Mouse (Mus musculus) erythroblast, embryonic 14.5 days (primary cell): ENCODE results near the gene Immp2l. TPM values are rescaled to one million over a fixed set of nuclear protein-coding genes. Genes with fewer than 3 reads are reported as not detected.

Source experiments
- H3K27me3 ChIP-seq: 2 replicates; pipeline ENCODE4 v1.6.1; 2012; ENCODE audit warnings: inconsistent platforms; ENCODE audit not compliant: control insufficient read depth
- H3K36me3 ChIP-seq: 2 replicates; pipeline ENCODE4 v1.6.1; 2012; ENCODE audit warnings: mild to moderate bottlenecking, inconsistent platforms; ENCODE audit not compliant: control insufficient read depth
- H3K4me1 ChIP-seq: 2 replicates; pipeline ENCODE4 v1.6.1; 2012; ENCODE audit warnings: inconsistent platforms; ENCODE audit not compliant: control insufficient read depth
- H3K4me3 ChIP-seq: replicated peaks from 2 replicates; pipeline ENCODE3; 2012; ENCODE audit warnings: moderate library complexity, mild to moderate bottlenecking, inconsistent platforms
- H3K9me3 ChIP-seq: 2 replicates; pipeline ENCODE4 v1.6.1; 2012; ENCODE audit warnings: low read length, inconsistent platforms, mixed read lengths; ENCODE audit not compliant: control insufficient read depth
- GATA1 ChIP-seq: IDR thresholded peaks from 2 replicates; pipeline ENCODE4 v1.6.1; 2012; ENCODE audit warnings: low read length, inconsistent platforms, mixed read lengths
- TAL1 ChIP-seq: IDR thresholded peaks from 3 replicates; pipeline ENCODE4 v1.6.1; 2012; ENCODE audit warnings: low read length, inconsistent platforms, mixed read lengths
- polyA plus RNA-seq: library from polyadenylated mRNA; stranded (reverse); fragments of >175 nt; gene quantifications from 2 replicates; pipeline ENCODE4 v1.2.3, GENCODE M21; 2012

Immp2l gene
- polyA plus RNA-seq, 1 experiment: 0.11 TPM

GRCm38 (mm10) chr12:41250123-41250522 lies 226.2 kb downstream of the Immp2l start:
- Histone ChIP-seq H3K4me1 (peaks cover 8% of the 10 kb centered on the region), H3K4me3 (no peak overlapping the region), H3K9me3 (no peaks in the 10 kb centered on the region), H3K36me3 (no peaks in the 10 kb centered on the region), H3K27me3 (no peaks in the 10 kb centered on the region)
- TF ChIP-seq TAL1 (no peak), GATA1 (no peak)

DNA sequence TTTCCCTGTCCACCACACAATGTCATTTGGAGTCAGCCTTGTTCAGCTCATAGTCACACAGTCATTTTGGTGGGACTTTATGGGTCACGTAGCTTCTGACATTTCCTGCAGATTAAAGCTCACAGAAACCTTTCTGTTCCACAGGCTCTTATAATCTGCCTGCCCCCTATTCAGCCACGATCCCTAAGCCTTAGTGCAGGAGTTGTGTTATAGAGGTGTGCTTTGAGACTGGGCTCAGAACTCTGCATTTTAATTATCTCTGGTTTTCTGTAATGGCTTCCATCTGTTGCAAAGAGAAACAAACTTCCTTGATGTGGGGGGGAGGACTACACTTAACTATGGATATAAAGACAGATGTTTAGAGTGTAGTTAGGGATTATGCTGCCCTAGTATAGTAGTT lies 234.0 kb downstream of the Immp2l start:
- Histone ChIP-seq H3K4me3 (no peak overlapping the region), H3K36me3 (no peaks in the 10 kb centered on the region), H3K4me1 (peaks cover 3% of the 10 kb centered on the region), H3K9me3 (no peaks in the 10 kb centered on the region), H3K27me3 (no peaks in the 10 kb centered on the region)
- TF ChIP-seq TAL1: no peak
- TF ChIP-seq GATA1: no peak

DNA sequence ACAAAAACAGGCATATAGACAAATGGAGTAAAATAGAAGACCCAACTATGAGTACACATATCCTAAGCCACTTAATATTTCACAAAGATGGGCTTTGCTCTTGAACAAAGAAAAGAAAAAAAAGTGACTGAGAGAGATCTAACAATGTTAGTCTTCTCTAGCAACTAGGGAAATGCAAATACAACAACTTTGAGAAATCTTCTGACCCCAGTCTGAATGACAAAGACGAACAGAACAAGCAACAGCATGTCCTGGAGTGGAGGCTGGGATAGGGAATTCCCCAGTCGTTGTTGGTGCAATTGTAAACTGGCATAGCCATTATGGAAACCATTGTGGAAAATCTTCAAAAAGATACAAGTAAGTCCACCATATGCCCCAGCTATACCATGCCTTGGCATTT lies 235.7 kb downstream of the Immp2l start:
- TF ChIP-seq GATA1 (no peak), TAL1 (no peak)
- peaks cover 3% of the 10 kb centered on the region for H3K4me1 ChIP-seq
- no peaks in the 10 kb centered on the region for H3K9me3 ChIP-seq
- no peaks in the 10 kb centered on the region for H3K36me3 ChIP-seq
- H3K27me3 ChIP-seq: no peaks in the 10 kb centered on the region
- H3K4me3 ChIP-seq: no peak overlapping the region

DNA sequence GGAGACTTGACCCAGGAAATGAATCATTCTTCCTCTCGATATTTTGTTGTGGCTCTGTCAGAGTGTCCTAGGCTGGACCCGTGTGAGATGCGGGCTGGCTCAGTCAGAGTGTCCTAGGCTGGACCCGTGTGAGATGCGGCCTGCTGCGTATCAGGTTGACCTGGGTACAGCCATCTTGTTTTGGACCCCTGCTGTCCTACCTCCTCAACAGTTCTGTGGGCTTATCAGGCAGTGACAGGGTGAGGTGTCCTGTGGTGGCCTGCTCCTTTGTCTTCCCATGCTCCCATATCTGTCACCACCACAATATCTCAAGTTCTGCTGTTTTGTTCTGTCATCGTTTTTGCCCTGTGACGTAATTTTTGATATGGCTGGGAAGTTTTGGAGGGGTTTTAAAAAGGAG lies 250.2 kb downstream of the Immp2l start:
- no peak for TF ChIP-seq TAL1
- no peak for TF ChIP-seq GATA1
- Histone ChIP-seq H3K27me3 (no peaks in the 10 kb centered on the region), H3K4me3 (no peak overlapping the region), H3K4me1 (peaks cover 6% of the 10 kb centered on the region), H3K9me3 (no peaks in the 10 kb centered on the region), H3K36me3 (no peaks in the 10 kb centered on the region)

- H3K36me3 ChIP-seq: no peaks in the 10 kb centered on the region
- H3K4me3 ChIP-seq: no peak overlapping the region
- TF ChIP-seq TAL1 (no peak), GATA1 (no peak)
- H3K9me3 ChIP-seq: no peaks in the 10 kb centered on the region
- H3K27me3 ChIP-seq: no peaks in the 10 kb centered on the region
- H3K4me1 ChIP-seq: peaks cover 6% of the 10 kb centered on the region
Observed at GRCm38 (mm10) chr12:41275361-41275760, 251.5 kb downstream of the Immp2l start.

GRCm38 (mm10) chr12:41277896-41278295 lies 254.0 kb downstream of the Immp2l start:
- no peaks in the 10 kb centered on the region for H3K27me3 ChIP-seq
- H3K4me3 ChIP-seq: no peak overlapping the region
- no peaks in the 10 kb centered on the region for H3K9me3 ChIP-seq
- peaks cover 6% of the 10 kb centered on the region for H3K4me1 ChIP-seq
- TF ChIP-seq TAL1 (no peak), GATA1 (no peak)
- no peaks in the 10 kb centered on the region for H3K36me3 ChIP-seq

GRCm38 (mm10) chr12:41289047-41289446 lies 265.2 kb downstream of the Immp2l start:
- Histone ChIP-seq H3K4me1 (no peaks in the 10 kb centered on the region), H3K4me3 (no peak overlapping the region), H3K9me3 (no peaks in the 10 kb centered on the region), H3K27me3 (no peaks in the 10 kb centered on the region), H3K36me3 (no peaks in the 10 kb centered on the region)
- TF ChIP-seq TAL1 (no peak), GATA1 (no peak)

DNA sequence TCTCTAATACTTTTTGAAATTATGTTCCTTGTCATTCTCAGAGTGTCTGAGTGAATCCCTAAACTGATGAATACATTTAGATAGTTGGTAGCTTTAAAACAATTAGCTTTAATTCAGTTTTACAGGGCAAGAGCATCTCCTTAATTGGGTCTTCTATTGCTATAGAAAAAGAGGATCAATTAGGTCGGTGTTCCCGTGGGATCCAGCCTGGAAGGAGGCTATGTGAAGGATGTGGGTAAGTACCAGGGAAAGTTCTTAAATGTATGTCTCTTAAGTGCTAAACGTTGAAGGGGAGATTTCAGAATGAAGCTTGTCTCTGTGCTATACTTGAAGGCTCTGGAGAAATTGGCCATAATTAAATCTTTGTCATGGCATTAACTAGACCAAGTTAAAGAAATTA lies 283.1 kb downstream of the Immp2l start:
- TF ChIP-seq TAL1 (no peak), GATA1 (no peak)
- no peak overlapping the region for H3K4me3 ChIP-seq
- no peaks in the 10 kb centered on the region for H3K9me3 ChIP-seq
- H3K36me3 ChIP-seq: no peaks in the 10 kb centered on the region
- H3K27me3 ChIP-seq: no peaks in the 10 kb centered on the region
- no peaks in the 10 kb centered on the region for H3K4me1 ChIP-seq

DNA sequence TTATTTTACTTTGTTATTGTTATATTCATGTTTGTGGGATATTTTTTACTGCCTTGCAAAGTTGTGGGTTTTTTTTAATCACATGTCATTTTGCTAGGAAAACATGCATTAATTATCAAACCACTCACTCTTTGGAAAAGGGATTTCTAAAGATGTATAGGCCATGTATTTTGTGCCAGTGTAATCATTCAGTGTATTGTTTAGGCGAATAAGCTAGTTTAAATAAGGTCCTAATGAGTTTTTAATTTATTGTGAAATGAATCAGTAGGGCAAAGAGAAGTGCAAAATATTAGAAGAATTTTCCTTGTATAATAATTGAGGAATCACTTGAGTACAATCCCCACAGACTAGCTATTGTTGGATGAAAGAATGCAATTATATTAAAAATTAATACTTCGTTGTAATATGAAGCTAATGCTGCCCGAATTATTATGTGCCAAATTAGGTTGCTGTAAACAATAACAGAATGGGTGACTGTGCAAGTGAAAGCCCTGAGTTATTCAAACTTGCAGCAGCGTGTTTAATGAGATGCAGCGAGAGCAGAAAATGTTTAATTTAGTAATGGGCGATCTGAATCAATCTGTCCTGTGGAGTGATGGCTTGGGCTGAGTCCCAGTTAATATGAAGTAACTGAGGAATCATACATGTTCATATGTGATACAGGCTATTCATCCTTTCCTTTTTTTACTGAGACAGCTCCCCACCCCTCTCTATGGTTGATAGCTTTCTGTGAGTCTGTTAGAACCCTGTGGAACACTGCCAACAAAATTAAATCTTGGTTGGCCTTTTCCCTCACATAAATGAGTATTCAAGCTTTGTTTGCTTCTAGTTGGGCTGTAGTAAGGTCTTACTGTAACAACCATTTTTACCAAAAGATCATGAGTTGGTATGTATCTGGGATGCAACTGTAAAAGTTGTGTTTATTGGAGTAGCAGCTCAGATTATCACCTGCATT lies 285.1 kb downstream of the Immp2l start:
- TF ChIP-seq GATA1 (no peak), TAL1 (no peak)
- Histone ChIP-seq H3K4me3 (no peak overlapping the region), H3K36me3 (no peaks in the 10 kb centered on the region), H3K9me3 (no peaks in the 10 kb centered on the region), H3K27me3 (no peaks in the 10 kb centered on the region), H3K4me1 (no peaks in the 10 kb centered on the region)

DNA sequence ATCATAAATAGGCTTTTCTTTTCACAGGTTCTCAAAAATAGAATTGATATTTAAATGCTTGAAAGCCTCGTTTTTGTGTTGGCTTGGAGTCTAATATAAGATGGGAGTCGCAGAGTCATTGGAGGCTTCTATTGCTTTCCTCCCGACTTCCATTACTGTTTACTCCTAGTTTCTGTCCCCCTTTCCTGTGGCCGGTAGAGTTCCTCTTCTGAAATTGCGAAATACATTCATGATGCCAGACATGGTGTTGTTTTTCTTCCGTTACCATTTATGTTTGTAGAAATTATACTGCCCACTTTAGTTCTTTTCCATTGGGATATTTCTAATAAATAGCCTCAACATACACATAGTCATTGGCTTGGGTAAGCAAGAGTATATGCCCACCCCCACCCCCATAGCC lies 289.5 kb downstream of the Immp2l start:
- H3K4me1 ChIP-seq: no peaks in the 10 kb centered on the region
- H3K4me3 ChIP-seq: no peak overlapping the region
- no peaks in the 10 kb centered on the region for H3K36me3 ChIP-seq
- H3K27me3 ChIP-seq: no peaks in the 10 kb centered on the region
- H3K9me3 ChIP-seq: no peaks in the 10 kb centered on the region
- TF ChIP-seq GATA1: no peak
- no peak for TF ChIP-seq TAL1
